Mouse (Mus musculus) spleen, postnatal 4 days (tissue): ENCODE results near the gene Xab2.

Experiments used
- DNase-seq, 2 experiments: peaks; one replicate each; pipeline ENCODE4 v3.0.0; 2022; ENCODE audit warnings: low spot score in 2 of 2

The Xab2 gene

GRCm38 (mm10) chr8:3621199-3621970 lies at the start of gene Xab2, which contains the start of gene Pet100:
Gene Xab2 (minus strand): TSS chr8:3621316.
Gene Pet100 (plus strand): TSS chr8:3621548.
- DNase-seq: peak; percentile 97 to 98

GRCm38 (mm10) chr8:3670388-3670787 lies 49.3 kb upstream of the Xab2 start:
- peak in 1 of 2 experiments; percentile 53 for DNase-seq

GRCm38 (mm10) chr8:3665507-3665906 lies 44.4 kb upstream of the Xab2 start, which contains the start of gene Mcemp1:
Gene Mcemp1 (plus strand): TSS chr8:3665754.
- DNase-seq: no peak

- peak in 1 of 2 experiments; percentile 33 for DNase-seq
These were observed 43.3 kb upstream of the Xab2 start for GRCm38 (mm10) chr8:3664405-3664804.

- no peak for DNase-seq
These were observed 39.8 kb upstream of the Xab2 start for GRCm38 (mm10) chr8:3660889-3661288.

- no peak for DNase-seq
These were observed 35.7 kb upstream of the Xab2 start for GRCm38 (mm10) chr8:3656725-3657381.

GRCm38 (mm10) chr8:3655526-3655925 lies 34.4 kb upstream of the Xab2 start, which contains the start of gene Retn:
Gene Retn (plus strand): TSS chr8:3655770.
- DNase-seq: no peak

- DNase-seq: no peak
These were observed 33.8 kb upstream of the Xab2 start for GRCm38 (mm10) chr8:3654726-3655508.

GRCm38 (mm10) chr8:3652845-3653244 lies 31.7 kb upstream of the Xab2 start:
- no peak for DNase-seq

- no peak for DNase-seq
These were observed 27.9 kb upstream of the Xab2 start for GRCm38 (mm10) chr8:3648990-3649389.

GRCm38 (mm10) chr8:3648268-3648667 lies 27.2 kb upstream of the Xab2 start:
- DNase-seq: no peak

- no peak for DNase-seq
These were observed 26.4 kb upstream of the Xab2 start for GRCm38 (mm10) chr8:3647561-3647960.

GRCm38 (mm10) chr8:3646824-3647531 lies 25.9 kb upstream of the Xab2 start:
- no peak for DNase-seq

- peak; percentile 73 to 78 for DNase-seq
These were observed 24.7 kb upstream of the Xab2 start for GRCm38 (mm10) chr8:3645804-3646203.

- no peak for DNase-seq
These were observed 10.4 kb upstream of the Xab2 start for GRCm38 (mm10) chr8:3631478-3631875.

- DNase-seq: peak; percentile 84 to 92
These were observed 9.7 kb upstream of the Xab2 start, which contains the start of gene Stxbp2 for GRCm38 (mm10) chr8:3630647-3631477. Gene Stxbp2 (plus strand): TSS chr8:3630955.

- peak in 1 of 2 experiments; percentile 38 for DNase-seq
These were observed 6.9 kb upstream of the Xab2 start for GRCm38 (mm10) chr8:3628014-3628413.

GRCm38 (mm10) chr8:3626971-3627370 lies 5.9 kb upstream of the Xab2 start:
- DNase-seq: no peak

GRCm38 (mm10) chr8:3625445-3625844 lies 4.3 kb upstream of the Xab2 start, which contains the start of gene Pcp2:
Gene Pcp2 (minus strand): TSS chr8:3625545.
- DNase-seq: no peak

- DNase-seq: no peak
These were observed 1.0 kb upstream of the Xab2 start for GRCm38 (mm10) chr8:3622119-3622518.

GRCm38 (mm10) chr8:3609816-3610150 lies 11.3 kb downstream of the Xab2 start:
- DNase-seq: no peak
